Mouse (Mus musculus) layer of hippocampus, adult 6 months (tissue): ENCODE results near the gene Gm7982. TPM values are rescaled to one million over a fixed set of nuclear protein-coding genes. Genes with fewer than 3 reads are reported as not detected.

Experiments used
- long read RNA-seq, 2 experiments: library from polyadenylated mRNA; unstranded; transcript quantifications; one replicate each; pipeline ENCODE4 v2.0.0; 2019 to 2020
- polyA plus RNA-seq: library from polyadenylated mRNA; unstranded; fragments of <200 nt; fragmentation: Nextera tagmentation; gene quantifications from 2 replicates; pipeline ENCODE4 v1.2.3, GENCODE M21; 2021

Gm7982 gene
- not detected in 2 replicates for polyA plus RNA-seq
- long read RNA-seq, experiment 1, result 0 reads
- long read RNA-seq, experiment 2, result 0 reads

DNA sequence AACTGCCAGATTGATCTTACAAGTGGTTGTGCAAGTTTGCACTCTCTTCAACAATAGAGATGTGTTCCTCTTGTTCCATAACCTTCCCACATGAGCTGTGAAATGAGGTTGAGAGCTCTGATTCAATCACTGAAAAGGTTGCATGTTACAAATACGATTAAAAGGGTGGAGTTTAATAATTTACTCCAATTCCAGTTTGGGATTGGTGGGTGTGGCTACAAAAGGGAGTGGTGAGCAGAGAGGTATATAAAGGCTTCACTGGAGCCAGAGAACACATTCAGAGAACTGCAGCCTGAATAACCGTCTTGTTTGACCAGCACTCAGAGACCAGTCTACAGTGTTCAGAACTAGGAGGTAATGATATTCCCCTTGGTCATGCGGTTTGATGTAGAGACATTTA, at the start of gene Gm7982:
TSS of gene Gm7982 (plus strand) at position 301 of the 400 bp plus-strand sequence.

DNA sequence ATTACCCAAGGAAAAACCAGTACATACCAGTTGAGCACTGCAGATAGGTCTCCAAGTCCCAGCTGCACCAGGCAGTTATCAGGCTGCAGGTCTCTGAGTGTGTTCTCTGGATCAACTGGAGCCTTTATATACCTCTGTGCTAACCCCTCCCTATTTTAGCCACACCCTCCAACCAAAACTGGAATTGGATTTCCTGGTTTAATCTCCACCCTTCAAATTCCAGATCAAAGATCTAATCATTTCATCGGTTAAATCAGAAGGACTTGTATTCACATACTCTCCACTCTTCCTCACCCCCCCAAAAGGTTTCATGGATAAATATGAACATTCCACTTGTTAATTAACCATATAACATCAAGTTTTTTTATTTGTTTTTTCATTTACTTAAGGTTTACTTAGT, 5.7 kb upstream of the Gm7982 start, which contains the start of gene Gm7978:
TSS of gene Gm7978 (minus strand) at position 101 of the 400 bp plus-strand sequence.

DNA sequence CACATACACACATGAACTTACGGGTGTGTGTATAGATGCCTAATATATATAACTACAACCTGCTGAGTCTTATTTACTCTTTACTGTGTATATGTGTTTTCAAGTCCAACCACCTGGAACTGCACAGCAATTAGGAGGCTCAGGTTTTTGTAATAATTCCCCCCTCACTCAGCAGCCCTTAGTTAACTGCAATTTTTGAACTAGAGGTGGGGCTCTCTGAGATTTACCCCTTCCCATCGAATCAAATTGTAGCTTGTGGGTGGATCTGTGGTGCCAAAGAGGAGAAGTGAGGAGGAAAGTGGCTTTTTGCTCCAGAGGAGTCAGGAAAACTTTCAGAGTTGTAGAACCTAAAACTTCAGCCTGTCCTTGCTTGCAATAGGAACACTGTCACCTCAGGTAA, 33.9 kb downstream of the Gm7982 start, which contains the start of gene E330014E10Rik:
TSS of gene E330014E10Rik (plus strand) at position 301 of the 400 bp plus-strand sequence.

Other genes starting within 250 kb of the Gm7982 start
- gene Gm3286, start 231.3 kb upstream of the Gm7982 start, polyA plus RNA-seq, result not detected in 2 replicates
- not detected in 2 replicates for gene Gm7971, start 147.1 kb upstream of the Gm7982 start, polyA plus RNA-seq
- not detected in 2 replicates for gene Gm7978, start 5.8 kb upstream of the Gm7982 start, polyA plus RNA-seq
- gene E330014E10Rik, start 34.0 kb downstream of the Gm7982 start, polyA plus RNA-seq, result not detected in 2 replicates
- 0.16 and 0.41 TPM in 2 replicates for gene Cxcl13, start 214.9 kb downstream of the Gm7982 start, polyA plus RNA-seq